Mouse (Mus musculus): ENCODE data around the gene Banp.

DNA sequence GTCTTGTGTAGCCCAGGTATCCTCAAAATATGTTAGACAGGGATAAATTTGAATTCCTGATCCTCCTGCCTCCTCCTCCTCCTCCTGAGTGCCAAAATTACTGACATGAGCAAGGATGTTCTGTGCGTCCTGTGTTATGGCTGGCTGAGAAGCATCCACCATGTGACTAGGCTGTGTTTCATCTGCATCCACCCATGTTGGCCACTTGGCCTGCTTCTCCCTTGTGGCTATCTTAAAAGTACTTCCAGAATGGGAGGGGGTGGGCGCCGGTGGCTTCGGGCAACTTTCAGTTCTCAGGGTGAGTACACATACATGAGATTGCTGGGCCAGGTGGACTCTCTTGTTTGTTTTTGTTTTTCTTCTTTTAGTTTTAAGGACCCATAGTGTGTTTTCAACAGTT lies 30.4 kb upstream of the Banp start:
- TF ChIP-seq HCFC1 (IDR thresholded peaks at IDR 0.05; ENCODE audit: borderline replicate concordance, insufficient read depth, low read length), result no peak
- no peak for TF ChIP-seq ZNF384 (IDR thresholded peaks at IDR 0.05; ENCODE audit: low read depth, low read length)
